Mouse (Mus musculus): ENCODE data around the gene Fam193a. TPM values are rescaled to one million over a fixed set of nuclear protein-coding genes. Genes with fewer than 3 reads are reported as not detected.

The Fam193a gene
- 91.0 TPM for total RNA-seq (2023)

DNA sequence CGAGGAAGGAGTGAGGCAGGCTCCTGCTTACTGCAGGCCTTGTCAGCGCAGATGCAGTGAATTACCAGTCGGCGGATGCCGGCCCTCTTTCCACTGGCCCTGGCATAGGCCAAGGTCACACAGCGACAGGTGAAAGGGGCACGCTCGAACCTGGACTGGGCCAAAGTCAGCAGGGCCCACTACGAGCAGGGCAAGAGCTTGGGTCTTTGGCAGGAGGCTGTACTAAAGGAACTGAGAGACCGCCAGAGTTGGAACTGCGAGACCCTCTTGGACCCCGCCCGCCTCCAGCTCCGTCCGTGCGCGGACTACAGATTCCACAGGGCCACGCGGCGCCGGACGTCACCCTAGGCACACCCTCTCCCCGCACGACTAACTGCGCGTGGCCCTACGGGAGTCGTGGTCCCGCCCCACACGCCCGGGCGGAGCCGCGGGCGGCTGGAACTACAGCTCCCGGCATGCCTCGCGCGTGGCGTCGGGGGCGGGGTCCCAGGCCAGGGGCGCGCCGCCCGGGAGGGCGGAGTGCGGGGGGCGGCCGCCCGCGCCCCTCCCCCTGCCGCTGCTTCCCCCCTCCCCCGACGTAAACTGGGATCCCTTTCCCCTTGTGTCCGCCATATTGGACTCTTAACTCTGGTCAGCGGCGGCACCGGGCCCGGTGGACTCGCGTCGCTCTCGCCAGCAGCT lies at the start of gene Fam193a:
Fam193a (plus strand) TSS at position 593 of the 681 bp plus-strand sequence.

DNA sequence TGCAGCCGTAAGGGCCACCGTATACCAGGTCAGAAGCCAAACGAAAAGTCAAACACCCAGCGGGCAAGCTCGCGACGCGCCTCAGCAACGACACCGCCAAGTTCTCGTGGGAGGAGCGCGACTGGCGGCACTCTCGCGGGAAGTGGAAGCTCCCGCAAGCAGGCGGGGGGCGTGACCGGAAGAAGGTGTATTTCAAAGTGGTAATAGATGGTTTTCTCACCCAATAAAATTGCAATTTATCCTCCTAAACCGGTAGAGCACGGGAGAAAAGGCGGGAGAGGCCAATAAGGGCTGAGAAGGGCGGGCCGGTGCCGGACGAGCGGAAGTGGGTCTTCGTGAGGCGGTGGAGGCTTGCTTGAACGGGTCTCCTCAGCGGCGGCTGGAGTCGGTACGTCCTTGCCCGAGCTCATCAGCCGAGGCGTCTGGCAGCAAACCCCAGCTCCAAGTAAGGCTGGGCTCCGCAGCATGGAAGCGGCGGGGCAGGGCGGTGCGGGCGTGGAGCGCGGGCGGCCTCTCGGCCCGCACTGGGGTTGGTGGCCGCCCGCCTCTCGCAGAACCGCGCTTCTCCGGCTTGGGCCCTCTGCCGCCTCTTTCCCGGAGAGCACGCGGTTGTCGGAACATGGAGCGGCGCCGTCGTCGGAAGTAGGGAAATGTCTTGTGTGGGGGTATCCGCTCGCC lies 33.5 kb upstream of the Fam193a start, which contains the start of gene Rnf4:
Rnf4 (plus strand) TSS at position 193 of the 678 bp plus-strand sequence.

DNA sequence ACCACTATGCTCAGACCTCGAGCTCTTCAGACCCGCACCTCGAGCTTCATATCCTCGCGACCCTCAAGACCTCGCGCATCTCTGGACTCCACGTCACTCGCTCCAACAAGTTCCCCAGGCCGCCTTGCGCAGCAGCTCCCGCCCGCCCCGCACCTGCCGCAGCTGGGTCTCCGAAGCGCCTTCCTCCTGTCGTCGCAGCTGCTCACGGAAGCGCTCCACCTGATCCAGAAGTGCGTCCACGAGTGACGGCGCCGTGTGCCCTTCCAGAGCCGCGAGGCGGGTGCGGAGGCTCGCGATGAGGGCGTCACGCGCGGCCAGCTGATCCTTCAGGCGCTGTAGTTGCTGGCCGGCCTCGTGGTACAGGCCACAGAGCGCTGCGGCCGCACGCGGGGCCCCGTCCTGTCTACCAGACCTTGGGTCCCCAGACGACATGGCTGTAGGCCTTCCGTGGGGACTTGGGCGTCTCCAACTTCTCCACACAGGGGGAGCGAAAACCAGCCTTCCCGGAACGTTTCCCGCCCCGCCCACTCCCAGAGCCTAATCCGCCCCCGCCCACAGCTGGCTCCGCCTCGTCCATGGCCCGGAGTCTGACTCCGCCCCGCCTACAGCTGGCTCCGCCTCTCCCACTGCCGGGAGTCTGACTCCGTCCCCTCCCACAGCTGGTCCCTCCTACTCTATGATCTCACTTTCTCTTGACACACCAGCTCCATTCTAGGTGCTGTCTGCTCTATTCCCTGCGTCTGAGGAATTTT lies 143.9 kb downstream of the Fam193a start, which contains the start of gene Tnip2:
Tnip2 (minus strand) TSS at position 526 of the 752 bp plus-strand sequence.

DNA sequence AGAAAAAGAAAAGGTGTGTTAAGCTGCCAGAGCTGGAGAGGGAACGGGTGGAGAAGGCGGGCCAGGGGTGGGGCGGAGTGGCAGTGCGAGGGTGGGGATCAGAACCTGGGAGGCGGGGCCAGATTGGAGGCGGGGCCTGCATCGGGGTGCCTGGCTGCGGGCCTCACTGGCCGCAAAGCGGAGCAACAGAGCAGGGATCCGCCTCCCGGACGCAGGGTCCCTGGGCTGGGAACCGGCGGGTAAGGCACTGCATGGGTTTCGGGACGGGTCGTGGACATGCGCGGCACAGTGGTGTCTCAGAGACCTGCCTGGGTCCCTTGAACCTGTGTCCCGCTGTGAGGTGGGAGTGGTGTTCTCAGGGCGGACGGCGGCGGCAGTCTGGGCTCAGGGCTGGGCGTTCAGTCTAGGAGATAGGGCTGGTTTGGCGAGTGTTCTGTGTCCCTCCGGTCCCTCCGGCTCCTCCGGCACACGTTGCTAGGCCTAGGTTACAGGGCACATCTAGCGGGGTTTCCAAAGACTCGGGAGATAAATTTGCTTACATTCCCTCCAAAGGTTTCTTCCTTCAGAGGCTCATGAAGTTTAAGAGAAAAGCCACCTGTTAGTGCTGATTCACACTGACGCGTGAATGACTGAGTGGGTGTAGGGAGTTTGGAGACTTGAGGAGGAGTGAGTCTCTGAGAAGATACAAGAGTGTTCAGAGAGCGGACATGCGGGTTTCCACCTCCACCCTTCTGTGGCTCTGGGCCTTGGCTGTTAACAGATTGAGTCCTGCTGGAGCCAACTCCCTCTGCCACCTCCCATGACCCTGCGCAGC lies 156.1 kb downstream of the Fam193a start, which contains the start of gene Sh3bp2:
Sh3bp2 (plus strand) TSS at position 176 of the 814 bp plus-strand sequence.

Other genes starting within 250 kb of the Fam193a start
- 1.5 TPM for gene Poln, start 200.5 kb upstream of the Fam193a start, total RNA-seq (2023)
- 42.7 TPM for gene Haus3, start 200.4 kb upstream of the Fam193a start, total RNA-seq (2023)
- 92.5 TPM for gene Mxd4, start 182.2 kb upstream of the Fam193a start, total RNA-seq (2023)
- 4.6 TPM for gene Zfyve28, start 81.5 kb upstream of the Fam193a start, total RNA-seq (2023)
- not detected for gene Cfap99, start 81.3 kb upstream of the Fam193a start, total RNA-seq (2023)
- gene Rnf4, start 33.6 kb upstream of the Fam193a start, total RNA-seq (2023): 233 TPM
- gene Tnip2, start 144.1 kb downstream of the Fam193a start, total RNA-seq (2023): 18.4 TPM
- 11.1 TPM for gene Sh3bp2, start 155.9 kb downstream of the Fam193a start, total RNA-seq (2023)
- gene Add1, start 203.7 kb downstream of the Fam193a start, total RNA-seq (2023): 326 TPM